Mouse (Mus musculus): ENCODE measurements at regions not wholly inside any gene's neighbourhood (a gene's known extent, or its start where the extent isn't known, plus 50 kb on each side); places are given as distances from the start of the nearest gene placed in this dataset.

GRCm38 (mm10) chr11:114352146-114352795 is 285.4 kb upstream of the Sdk2 start:
- TF ChIP-seq CTCF (IDR thresholded peaks at IDR 0.05) (no peak), POLR2A (IDR thresholded peaks at IDR 0.05; ENCODE audit: insufficient read depth, low read depth, low read length) (no peak), EP300 (IDR thresholded peaks at IDR 0.05; ENCODE audit: insufficient read depth, low read depth, low read length) (no peak)

Data from heart, adult 2 months (tissue).